Mouse (Mus musculus) 3T3-L1 (cell line): Measurements from ENCODE around the gene Dhtkd1.

ENCODE experiments used
- DNase-seq: peaks from one replicate; pipeline ENCODE4 v3.0.0-alpha.2; 2015; ENCODE audit warnings: low read depth, low spot score

Dhtkd1 gene

DNA sequence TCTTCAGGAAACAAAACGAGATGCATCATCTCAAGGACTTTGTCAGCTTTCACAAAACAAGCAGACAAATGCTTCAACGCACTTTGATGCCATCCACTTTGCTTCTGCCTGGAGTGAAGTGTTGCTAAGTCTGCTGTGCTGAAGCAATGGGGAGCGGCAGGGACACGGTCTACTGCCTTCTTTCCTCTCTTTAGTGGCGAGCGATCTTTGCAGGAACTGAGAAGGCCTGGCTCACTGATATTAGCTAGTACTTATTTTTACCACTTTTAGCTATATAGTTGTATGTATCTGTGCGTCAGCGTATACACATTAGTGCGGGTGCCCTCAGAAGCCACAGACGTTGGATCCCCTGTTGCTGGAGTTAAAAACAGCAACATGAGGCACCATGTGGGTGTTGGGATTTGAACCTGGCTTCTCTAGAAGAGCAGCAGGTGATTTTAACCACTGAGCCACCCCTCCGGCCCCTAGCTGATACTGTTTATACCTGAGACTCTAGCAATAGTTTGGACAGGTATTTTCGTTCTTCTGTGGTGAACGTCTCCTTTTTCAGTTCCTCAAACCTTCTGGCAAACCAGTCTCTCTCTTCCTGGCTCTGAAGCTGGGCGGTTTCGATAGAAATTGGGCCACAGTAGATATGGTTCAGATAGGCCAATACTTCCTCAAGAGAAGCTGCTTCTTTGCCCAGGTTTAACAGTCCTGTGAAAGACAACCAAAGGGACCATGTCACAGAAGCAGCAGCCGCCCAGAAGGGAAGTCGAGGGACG, 12.1 kb downstream of the Dhtkd1 start:
- no peak for DNase-seq

DNA sequence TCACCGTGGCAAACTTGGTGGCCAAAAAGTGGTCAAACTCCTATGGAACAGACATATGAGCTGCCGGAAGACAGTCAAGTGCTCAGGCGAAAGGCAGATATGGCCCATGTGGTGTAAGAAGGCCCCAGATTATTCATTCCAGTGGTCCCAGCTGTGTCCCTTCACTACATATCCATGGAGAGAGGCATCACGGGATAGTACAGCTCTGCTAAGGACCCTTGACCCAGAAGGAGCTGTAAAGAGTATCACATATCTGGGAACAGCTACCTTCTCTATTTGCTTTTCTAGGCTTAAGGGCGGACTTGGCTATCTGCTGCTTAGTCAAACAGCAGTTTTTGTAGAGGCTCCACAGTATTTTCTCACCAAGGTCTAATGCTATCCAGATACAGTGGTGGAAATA, 12.8 kb downstream of the Dhtkd1 start:
- no peak for DNase-seq

DNA sequence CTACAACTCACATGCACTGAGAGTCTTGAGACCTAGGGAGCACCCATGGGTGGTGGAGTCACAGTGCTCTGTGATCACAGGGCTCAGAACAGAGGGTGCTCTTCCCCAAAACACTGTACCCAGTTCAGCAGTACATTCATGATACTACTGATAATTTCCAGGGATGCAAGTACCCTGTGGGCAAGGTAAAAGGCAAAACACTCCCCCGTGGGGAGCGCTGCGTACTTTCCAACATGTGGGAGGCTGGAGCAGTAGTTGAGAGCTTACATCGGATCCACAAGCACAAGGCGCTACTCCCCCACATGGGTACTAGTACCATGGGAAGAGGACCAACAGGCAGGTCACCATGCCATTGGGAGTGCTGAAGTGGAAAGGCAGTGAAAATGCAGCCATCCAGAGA, 15.1 kb downstream of the Dhtkd1 start:
- DNase-seq = no peak

DNA sequence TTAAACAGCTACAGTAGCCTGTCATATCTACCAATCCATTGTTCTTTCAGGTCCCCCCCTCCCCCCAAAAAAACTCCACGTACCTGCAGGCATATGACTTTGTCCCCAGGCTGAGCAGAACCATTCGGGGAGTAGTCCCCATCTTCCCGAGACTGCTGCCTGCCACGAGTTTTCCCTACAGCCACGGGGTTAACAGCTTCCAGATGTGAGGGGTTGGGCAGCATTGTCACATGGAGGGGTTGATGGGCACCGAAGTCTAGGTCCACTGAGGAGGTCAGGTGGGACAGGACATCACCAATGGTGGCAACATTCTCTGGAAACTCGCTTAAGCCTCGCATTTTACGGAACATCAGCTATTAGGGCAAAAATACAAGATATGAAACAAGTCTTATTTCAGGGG, 18.8 kb downstream of the Dhtkd1 start:
- no peak for DNase-seq

DNA sequence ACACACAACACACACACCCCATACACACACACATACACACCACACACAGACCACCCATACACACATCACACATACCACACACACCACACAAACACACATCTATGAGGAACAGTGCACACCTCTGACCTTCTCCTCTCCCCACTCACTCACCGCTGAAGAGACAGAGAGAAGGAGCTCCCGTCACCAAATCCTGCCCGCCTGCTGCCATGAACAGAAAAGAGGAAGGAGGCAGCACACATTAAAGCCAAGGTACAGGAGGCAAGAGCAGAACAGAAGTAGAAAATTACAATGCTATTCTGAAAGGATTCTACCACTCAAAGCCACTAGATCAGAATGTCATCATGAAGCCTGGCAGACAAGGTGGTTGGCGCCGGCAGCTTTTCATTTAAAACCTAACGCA, 19.8 kb downstream of the Dhtkd1 start:
- DNase-seq = no peak

DNA sequence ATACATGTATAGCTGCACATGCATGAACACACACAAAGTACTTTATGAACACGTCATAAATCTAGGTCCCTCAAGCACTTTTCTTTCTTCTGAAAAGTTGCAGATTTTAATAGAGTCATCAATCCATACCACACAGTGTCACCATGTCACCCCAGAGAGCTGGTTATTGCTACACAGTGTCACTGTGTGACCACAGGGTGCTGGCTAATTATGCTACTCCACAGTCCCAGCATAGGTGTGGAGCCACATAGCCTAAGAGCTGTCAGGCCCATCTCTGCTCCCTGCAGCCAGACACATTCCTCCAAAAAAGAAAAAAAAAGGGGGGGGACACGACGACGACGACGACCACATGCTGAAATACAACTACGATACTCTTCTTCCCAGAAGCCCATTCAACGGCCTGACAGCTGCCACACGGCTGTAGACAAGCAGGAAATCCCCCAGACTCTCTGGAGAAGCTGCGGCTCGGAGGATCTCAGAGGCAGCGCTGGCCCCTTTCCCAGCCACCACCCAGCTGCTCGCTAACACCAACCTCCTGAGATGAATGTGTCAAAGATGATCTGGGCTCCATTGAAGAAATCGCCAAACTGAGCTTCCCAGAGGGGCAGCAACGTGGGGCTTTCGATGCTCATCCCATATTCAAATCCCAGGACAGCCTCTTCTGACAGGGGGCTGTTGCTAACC, 31.2 kb downstream of the Dhtkd1 start:
- DNase-seq = no peak

DNA sequence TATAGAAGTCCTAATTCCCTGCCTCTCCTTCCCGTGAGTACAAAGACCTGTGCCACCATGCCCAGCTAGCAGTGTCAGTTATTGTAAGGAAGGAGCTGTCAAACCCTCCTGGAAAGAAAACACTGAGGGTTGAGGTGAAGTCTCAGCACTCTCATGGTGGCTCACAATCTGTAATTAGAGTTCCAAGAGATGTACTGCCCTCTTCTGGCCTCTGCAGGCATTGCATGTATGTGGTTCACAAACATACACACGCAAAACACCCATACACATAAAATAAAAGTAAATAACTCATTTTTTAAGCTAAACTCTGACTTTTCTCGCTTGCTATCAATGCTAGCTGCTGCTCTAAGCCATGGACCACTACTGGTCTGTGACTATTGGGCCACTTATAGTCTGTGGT, 36.0 kb downstream of the Dhtkd1 start:
- peak; percentile 63 for DNase-seq

DNA sequence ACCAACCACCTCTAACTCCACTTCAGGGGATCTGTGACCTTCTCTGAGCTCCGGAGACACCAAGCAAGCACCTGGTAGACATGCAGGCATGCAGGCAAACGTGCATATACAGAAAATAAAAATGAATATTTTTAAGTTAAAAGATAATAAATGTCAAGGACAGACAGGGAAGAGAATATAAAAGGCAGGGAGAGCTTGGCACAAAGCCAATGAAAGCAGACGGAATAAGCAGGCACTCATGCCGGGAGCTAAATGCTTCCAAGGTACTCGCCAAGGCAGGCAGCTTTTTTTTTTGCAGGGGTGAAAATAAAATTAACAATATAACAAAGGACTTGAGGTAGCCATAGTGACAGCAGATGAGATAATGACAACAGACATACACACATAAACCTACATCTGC, 36.5 kb downstream of the Dhtkd1 start:
- no peak for DNase-seq

DNA sequence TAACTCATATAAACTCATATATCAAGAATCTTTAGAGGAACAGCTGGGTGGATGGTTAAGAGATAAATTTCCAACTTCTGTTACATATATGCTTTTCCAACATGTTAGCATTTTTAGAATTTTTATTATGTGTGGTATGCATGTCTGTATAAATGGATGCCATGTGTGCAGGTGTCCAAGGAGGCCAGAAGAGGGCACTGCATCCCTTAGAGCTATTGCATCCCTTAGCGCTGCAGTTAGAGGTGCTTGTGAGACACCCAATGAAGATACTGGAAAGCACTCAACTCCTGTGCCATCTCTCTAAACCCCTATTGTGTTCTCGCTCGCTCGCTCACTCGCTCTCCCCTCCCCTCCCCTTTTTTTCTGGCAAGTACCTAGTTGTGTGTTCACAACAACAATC, 42.4 kb downstream of the Dhtkd1 start:
- DNase-seq = peak; percentile 47

DNA sequence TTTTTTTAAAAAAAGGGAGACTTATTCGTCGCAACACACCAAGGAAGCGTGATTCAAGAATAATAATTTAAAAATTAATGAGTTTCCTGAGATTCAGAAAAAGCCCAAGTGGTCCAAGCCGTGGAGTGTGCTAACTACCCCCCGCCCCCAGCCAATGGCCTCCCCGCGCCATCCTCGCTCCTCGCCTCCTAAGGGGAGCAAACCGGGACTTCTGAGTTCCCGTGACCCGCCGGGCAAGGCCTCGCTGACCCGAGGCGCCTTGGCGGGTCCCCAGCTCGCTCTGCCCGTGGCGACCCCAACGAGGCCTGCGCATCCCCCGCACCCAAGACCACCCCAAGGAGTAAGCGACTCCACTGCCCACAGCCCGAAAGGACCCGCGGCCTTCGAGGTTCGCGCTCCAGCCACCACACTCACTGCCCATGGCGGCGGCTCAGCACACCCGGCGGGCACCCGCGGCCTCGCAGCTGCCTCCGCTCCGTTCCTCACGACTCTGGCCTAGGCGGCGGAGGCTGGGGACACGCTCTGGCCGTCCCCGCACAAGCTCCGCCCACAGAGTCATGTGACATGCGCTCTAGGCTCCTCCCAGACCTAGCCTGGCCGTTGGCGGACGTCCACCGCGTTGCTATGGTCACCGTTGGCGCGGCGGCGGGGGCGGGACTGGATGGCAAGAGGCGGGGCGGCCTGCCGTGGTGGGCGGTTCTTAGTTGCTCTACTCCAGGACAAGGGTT, 47.6 kb downstream of the Dhtkd1 start, which contains the start of gene Sec61a2:
Sec61a2 (minus strand) TSS at position 590 of the 728 bp plus-strand sequence.
- DNase-seq = peak; percentile 94

DNA sequence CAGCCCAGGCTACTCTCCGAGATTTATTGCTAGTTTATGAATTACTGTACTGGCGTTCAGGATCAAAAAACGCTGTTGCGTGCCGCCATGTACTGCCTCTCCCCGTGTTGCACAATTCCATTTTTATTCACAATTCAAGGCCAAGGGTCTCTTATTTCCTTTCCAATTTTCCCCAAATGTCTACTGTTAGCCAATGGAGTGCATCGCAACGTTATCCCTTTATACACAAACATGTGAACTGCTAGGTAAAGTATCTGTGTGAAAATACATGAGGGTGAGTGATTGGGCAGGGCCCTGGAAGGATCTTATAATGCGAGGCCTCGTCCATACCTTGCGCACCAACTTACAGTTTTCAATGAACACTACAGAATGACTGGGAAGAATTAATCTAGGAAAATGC, 48.3 kb downstream of the Dhtkd1 start:
- DNase-seq = peak; percentile 35

DNA sequence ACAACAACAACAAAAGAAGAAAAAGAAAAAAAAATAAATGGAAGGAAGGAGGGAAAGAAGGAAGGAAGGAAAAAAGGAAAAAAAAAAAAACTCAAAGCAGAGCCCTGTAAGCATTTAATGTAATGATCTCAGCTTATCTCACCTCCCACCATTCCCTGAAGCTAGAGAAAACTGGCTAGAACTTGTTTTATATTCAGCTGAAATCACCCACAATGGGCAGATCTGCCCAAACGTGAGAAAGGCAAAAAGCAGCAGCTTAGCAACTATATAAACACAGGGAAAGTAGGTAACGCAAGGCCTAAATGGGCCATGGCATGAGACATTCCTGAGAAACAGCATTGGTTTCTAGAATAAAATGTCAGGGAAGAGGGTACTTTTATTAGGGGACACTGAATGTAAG, 53.2 kb downstream of the Dhtkd1 start:
- DNase-seq = no peak

DNA sequence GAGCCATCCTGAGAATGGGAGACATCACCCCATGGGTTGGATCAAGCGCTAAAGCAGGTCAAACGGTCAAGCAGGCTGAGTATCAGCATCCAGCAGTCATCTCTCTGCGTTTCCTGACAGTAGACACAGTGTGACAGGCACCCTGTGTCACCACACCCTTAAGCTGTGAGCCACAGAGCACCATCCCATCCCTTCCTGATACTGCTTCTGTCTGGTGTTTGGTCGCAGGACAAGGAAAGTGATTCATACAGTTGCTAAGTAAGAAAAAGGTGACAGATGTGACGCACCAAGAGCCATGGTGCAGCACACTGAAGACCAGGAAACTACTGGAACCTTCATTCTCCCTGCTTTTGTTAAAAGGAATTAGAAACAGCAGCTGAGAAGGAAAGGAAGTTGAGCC, 53.7 kb downstream of the Dhtkd1 start:
- no peak for DNase-seq

DNA sequence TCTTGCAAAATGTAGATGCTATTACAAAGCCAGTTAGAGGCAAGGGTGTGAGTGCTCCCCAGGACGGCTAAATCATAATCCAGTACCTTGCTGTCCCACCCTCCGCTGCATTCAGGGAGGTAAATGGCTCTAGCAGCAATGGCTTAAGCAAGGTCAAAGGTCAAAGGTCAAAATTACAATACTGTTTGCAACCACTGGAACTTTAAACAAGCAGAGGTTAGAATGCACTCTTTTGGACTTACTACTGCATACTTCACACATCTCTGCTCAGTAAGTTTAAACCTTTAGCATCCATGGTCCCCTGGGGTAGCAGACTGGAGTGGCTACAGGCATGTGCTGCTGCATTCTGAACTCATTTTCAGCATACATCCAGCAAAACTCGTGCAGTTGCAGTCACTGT, 65.1 kb downstream of the Dhtkd1 start:
- DNase-seq = no peak

DNA sequence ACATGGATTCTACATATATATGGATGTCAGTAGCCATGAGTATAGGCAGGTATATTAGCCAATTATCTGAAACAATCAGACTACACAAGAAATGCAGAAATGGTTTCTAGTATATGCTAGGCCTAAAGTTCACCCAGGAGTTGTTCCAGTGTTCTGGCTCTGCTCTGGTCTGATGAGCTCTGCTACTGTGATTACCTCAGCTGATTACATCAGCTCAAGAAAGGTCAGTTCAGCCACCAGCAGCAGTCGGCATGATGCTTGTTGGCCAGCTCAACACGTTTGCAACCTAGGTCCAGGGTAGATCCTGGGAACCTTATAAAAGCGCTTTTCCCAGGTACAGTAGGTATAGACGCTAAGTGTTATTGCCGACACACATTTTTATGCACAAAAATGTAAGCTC, 72.8 kb downstream of the Dhtkd1 start:
- no peak for DNase-seq

DNA sequence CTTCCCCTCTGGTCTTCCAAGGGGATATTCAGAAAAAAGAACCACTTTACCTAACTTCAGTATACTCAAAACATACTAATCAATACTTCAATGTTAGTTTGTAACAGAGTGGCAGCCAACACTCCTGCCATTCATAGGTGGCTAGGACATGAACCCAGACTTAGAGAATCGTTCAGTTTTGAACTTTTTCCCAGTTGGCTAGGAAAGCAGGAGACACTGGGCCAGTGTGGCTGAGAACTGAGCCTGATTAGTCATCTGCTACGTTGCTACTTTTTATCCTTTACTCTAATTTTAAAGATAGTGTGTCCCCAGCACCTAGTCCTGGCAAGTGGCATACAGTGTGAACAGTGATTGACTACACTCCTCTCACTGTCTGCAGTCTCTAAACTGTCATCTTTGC, 74.9 kb downstream of the Dhtkd1 start:
- peak; percentile 10 for DNase-seq

DNA sequence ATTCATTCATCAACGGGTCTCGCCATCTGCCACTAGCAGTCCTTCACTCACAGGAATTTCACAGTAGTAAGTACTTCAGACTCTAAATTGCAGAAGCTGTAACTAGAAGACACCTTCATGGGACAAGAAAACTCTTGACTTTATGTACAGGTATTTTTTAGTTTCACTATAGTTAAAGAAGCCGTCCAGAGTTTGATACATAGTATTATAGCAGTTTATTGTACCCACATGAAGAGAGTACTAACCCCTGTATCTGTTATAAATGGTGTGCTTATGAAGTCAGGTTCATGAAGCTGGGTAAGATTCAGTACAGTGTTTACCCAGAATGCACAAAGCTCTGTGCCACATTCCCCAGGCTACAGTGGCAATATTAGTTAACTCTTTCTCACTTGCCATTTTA, 79.8 kb downstream of the Dhtkd1 start, which contains the start of gene Gm13199:
Gm13199 (minus strand) TSS at position 101 of the 400 bp plus-strand sequence.
- no peak for DNase-seq

DNA sequence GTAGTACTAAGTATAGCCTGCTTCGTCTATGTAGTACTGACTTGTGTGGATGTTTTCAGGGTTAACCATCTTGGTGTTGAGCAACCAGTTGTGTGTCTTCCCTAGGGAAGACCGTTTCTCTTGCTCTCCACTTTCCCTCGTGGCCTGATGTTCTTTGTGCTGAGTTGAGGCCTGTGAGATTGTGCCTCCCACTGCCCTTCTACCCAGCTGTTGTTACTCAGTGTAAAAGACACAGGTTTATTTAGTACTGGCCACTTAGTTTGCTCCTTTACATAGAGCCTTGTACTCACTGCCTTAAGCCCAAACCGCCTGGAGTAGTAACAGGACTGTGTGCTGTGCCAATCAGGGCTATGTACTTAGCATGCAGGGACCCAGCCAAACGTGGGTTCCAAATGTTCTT, 90.7 kb downstream of the Dhtkd1 start:
- no peak for DNase-seq

DNA sequence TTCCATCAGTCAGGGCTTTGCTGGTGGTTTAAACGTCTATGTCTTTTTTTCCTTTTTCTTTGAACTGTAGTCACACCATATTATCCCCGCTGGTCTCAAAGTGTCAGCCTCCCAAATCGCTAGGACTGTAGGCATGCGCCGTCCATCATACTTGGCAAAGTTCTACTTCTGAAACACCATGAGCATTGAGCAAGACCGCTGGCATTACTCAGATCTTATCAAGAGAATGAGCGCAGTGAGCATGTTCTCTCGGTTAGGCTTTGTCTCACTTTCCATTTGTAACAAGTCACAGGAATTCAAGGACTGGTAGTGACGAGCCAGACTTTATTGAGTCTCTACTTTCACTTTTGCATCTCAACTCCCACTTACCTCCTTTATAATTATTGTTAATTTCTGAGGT, 91.5 kb downstream of the Dhtkd1 start:
- no peak for DNase-seq
